Mouse (Mus musculus): ENCODE results near the gene Gm21985. TPM values are rescaled to one million over a fixed set of nuclear protein-coding genes. Genes with fewer than 3 reads are reported as not detected.
A peak's percentile ranks its signal among the peaks of the same experiment; 100 is the strongest.
"Not testable (repeated sequence)": the region's sequence is repeated elsewhere in the genome, so short reads cannot be mapped to it uniquely, and the experiment has no call there.

Gene Gm21985
- polyA plus RNA-seq, 1 experiment: 2.2 TPM

DNA sequence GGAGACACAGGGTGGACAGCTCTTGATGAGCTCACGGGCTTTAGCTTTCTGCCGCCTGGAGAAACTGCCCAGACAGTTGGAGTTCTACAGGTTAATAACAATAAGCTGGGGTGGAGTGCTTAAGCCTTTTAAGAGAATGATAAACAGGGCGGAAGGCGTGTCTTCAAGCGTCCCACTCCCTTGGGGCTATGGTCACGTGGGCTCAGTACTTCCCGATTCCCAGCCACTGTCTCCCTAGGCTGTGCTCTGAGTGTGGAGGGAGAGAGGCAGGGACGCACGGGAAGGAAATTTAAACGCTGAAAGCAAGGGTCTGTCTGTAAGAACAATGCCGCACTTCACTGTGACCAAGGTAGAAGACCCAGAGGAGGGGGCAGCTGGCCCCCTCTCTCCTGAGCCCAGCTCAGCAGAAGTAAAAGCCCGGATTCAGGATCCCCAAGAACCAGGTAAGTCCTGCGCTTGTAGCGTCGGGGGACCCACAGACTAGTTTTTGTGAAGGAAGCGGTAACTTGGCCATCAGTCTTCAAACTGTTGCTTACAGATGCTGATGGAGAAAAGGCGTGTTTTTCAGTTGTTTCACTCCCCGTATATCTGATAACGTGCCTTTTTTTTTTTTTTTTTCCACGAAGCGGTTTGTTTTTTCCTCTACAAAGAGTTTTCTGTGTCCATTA, 18.4 kb downstream of the Gm21985 start:
- Histone ChIP-seq H3K27me3 (ENCODE audit: control insufficient read depth, insufficient read depth, low read length, poor library complexity, severe bottlenecking) (no peaks in the 10 kb centered on the region), H3K36me3 (ENCODE audit: control insufficient read depth, insufficient read depth, low read length, poor library complexity, severe bottlenecking) (no peaks in the 10 kb centered on the region), H3K4me3 (ENCODE audit: low read depth, low read length) (peak overlapping the region; percentile 58), H3K27ac (ENCODE audit: insufficient read depth, low read length) (peak overlapping the region; percentile 51; the same call in 1 of the 2 replicates), H3K9ac (ENCODE audit: low read depth, poor library complexity, severe bottlenecking) (peak overlapping the region; percentile 79), H3K9me3 (replicated peaks; ENCODE audit: control insufficient read depth, insufficient read depth, low read length, poor library complexity, severe bottlenecking) (no peaks in the 10 kb centered on the region), H3K4me1 (ENCODE audit: control insufficient read depth, insufficient read depth, low read length) (no peaks in the 10 kb centered on the region)
- TF ChIP-seq CTCF (IDR thresholded peaks at IDR 0.05; ENCODE audit: low read depth, low read length) (no peak), POLR2A (IDR thresholded peaks at IDR 0.05; ENCODE audit: insufficient read depth, low read length) (no peak), EP300 (IDR thresholded peaks at IDR 0.05; ENCODE audit: insufficient read depth, low read depth, low read length) (peak; percentile 80)

GRCm38 (mm10) chr2:112285031-112285390, 18.9 kb downstream of the Gm21985 start:
- no peaks in the 10 kb centered on the region for H3K4me1 ChIP-seq (ENCODE audit: control insufficient read depth, insufficient read depth, low read length)
- no peak overlapping the region for H3K4me3 ChIP-seq (ENCODE audit: low read depth, low read length)
- no peaks in the 10 kb centered on the region for H3K27me3 ChIP-seq (ENCODE audit: control insufficient read depth, insufficient read depth, low read length, poor library complexity, severe bottlenecking)
- no peaks in the 10 kb centered on the region for H3K9me3 ChIP-seq (replicated peaks; ENCODE audit: control insufficient read depth, insufficient read depth, low read length, poor library complexity, severe bottlenecking)
- H3K36me3 ChIP-seq (ENCODE audit: control insufficient read depth, insufficient read depth, low read length, poor library complexity, severe bottlenecking): no peaks in the 10 kb centered on the region
- TF ChIP-seq CTCF (IDR thresholded peaks at IDR 0.05; ENCODE audit: low read depth, low read length) (no peak), POLR2A (IDR thresholded peaks at IDR 0.05; ENCODE audit: insufficient read depth, low read length) (no peak), EP300 (IDR thresholded peaks at IDR 0.05; ENCODE audit: insufficient read depth, low read depth, low read length) (no peak)
- peak overlapping the region; percentile 79 for H3K9ac ChIP-seq (ENCODE audit: low read depth, poor library complexity, severe bottlenecking)
- no peak overlapping the region for H3K27ac ChIP-seq (ENCODE audit: insufficient read depth, low read length)

- H3K36me3 ChIP-seq (ENCODE audit: control insufficient read depth, insufficient read depth, low read length, poor library complexity, severe bottlenecking); H3K9ac ChIP-seq (ENCODE audit: low read depth, poor library complexity, severe bottlenecking); H3K9me3 ChIP-seq (replicated peaks; ENCODE audit: control insufficient read depth, insufficient read depth, low read length, poor library complexity, severe bottlenecking); H3K4me3 ChIP-seq (ENCODE audit: low read depth, low read length); H3K4me1 ChIP-seq (ENCODE audit: control insufficient read depth, insufficient read depth, low read length); H3K27me3 ChIP-seq (ENCODE audit: control insufficient read depth, insufficient read depth, low read length, poor library complexity, severe bottlenecking); H3K27ac ChIP-seq (ENCODE audit: insufficient read depth, low read length): not testable (repeated sequence)
These were observed 19.9 kb downstream of the Gm21985 start for GRCm38 (mm10) chr2:112286062-112286461.

DNA sequence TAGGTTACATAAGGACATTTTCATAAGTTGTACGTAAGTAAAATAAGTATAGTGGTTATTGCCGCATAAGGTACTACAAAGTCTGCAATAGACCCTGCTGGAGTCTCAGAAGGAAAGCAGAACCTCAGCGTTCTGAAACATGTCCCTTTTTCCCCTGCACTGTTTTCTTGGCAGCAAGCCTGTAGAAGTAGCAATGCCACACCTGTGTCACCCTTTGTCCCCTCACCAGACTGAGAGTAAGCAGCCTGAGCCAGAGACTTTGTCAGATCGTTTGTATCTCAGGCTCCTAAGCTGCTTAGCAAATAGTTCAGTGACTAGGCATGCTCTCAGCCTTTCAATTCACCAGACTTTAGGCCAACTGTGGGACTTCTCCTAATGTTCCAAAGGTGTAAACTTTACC, 20.9 kb downstream of the Gm21985 start:
- H3K36me3 ChIP-seq (ENCODE audit: control insufficient read depth, insufficient read depth, low read length, poor library complexity, severe bottlenecking): no peaks in the 10 kb centered on the region
- no peaks in the 10 kb centered on the region for H3K27me3 ChIP-seq (ENCODE audit: control insufficient read depth, insufficient read depth, low read length, poor library complexity, severe bottlenecking)
- no peaks in the 10 kb centered on the region for H3K4me1 ChIP-seq (ENCODE audit: control insufficient read depth, insufficient read depth, low read length)
- no peak overlapping the region for H3K27ac ChIP-seq (ENCODE audit: insufficient read depth, low read length)
- H3K4me3 ChIP-seq (ENCODE audit: low read depth, low read length): no peak overlapping the region
- H3K9me3 ChIP-seq (replicated peaks; ENCODE audit: control insufficient read depth, insufficient read depth, low read length, poor library complexity, severe bottlenecking): no peaks in the 10 kb centered on the region
- H3K9ac ChIP-seq (ENCODE audit: low read depth, poor library complexity, severe bottlenecking): no peak overlapping the region
- TF ChIP-seq CTCF (IDR thresholded peaks at IDR 0.05; ENCODE audit: low read depth, low read length) (no peak), EP300 (IDR thresholded peaks at IDR 0.05; ENCODE audit: insufficient read depth, low read depth, low read length) (no peak), POLR2A (IDR thresholded peaks at IDR 0.05; ENCODE audit: insufficient read depth, low read length) (no peak)

GRCm38 (mm10) chr2:112289507-112289906, 23.4 kb downstream of the Gm21985 start:
- H3K36me3 ChIP-seq (ENCODE audit: control insufficient read depth, insufficient read depth, low read length, poor library complexity, severe bottlenecking): no peaks in the 10 kb centered on the region
- no peaks in the 10 kb centered on the region for H3K4me1 ChIP-seq (ENCODE audit: control insufficient read depth, insufficient read depth, low read length)
- no peaks in the 10 kb centered on the region for H3K27me3 ChIP-seq (ENCODE audit: control insufficient read depth, insufficient read depth, low read length, poor library complexity, severe bottlenecking)
- TF ChIP-seq EP300 (IDR thresholded peaks at IDR 0.05; ENCODE audit: insufficient read depth, low read depth, low read length) (no peak), POLR2A (IDR thresholded peaks at IDR 0.05; ENCODE audit: insufficient read depth, low read length) (no peak), CTCF (IDR thresholded peaks at IDR 0.05; ENCODE audit: low read depth, low read length) (no peak)
- no peaks in the 10 kb centered on the region for H3K9me3 ChIP-seq (replicated peaks; ENCODE audit: control insufficient read depth, insufficient read depth, low read length, poor library complexity, severe bottlenecking)
- no peak overlapping the region for H3K4me3 ChIP-seq (ENCODE audit: low read depth, low read length)
- H3K9ac ChIP-seq (ENCODE audit: low read depth, poor library complexity, severe bottlenecking): no peak overlapping the region
- H3K27ac ChIP-seq (ENCODE audit: insufficient read depth, low read length): no peak overlapping the region

DNA sequence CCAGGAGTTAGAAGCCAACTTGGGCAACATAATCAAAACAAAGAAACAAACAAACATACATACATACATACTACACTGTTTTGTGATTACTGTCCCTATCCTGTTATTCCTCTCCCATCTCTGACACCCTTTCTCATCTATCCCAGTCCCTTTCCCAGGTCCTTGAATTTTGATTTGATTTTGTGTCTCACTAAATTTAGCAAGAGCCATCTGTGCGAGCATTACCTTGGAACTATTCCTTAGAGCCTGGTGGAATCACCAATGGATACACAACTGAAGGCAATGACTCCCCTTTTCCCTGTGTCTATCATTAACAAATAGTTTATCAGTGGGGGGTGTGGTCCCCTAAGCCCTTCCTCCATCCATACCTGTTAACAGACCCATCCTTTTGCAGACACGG, 26.7 kb downstream of the Gm21985 start:
- TF ChIP-seq POLR2A (IDR thresholded peaks at IDR 0.05; ENCODE audit: insufficient read depth, low read length) (no peak), EP300 (IDR thresholded peaks at IDR 0.05; ENCODE audit: insufficient read depth, low read depth, low read length) (no peak), CTCF (IDR thresholded peaks at IDR 0.05; ENCODE audit: low read depth, low read length) (no peak)
- no peak overlapping the region for H3K27ac ChIP-seq (ENCODE audit: insufficient read depth, low read length)
- H3K36me3 ChIP-seq (ENCODE audit: control insufficient read depth, insufficient read depth, low read length, poor library complexity, severe bottlenecking): no peaks in the 10 kb centered on the region
- no peak overlapping the region for H3K9ac ChIP-seq (ENCODE audit: low read depth, poor library complexity, severe bottlenecking)
- H3K4me1 ChIP-seq (ENCODE audit: control insufficient read depth, insufficient read depth, low read length): no peaks in the 10 kb centered on the region
- no peak overlapping the region for H3K4me3 ChIP-seq (ENCODE audit: low read depth, low read length)
- no peaks in the 10 kb centered on the region for H3K27me3 ChIP-seq (ENCODE audit: control insufficient read depth, insufficient read depth, low read length, poor library complexity, severe bottlenecking)
- no peaks in the 10 kb centered on the region for H3K9me3 ChIP-seq (replicated peaks; ENCODE audit: control insufficient read depth, insufficient read depth, low read length, poor library complexity, severe bottlenecking)
